ENCODE assay signal across 8 mouse cellular contexts in the genomic region with DNA sequence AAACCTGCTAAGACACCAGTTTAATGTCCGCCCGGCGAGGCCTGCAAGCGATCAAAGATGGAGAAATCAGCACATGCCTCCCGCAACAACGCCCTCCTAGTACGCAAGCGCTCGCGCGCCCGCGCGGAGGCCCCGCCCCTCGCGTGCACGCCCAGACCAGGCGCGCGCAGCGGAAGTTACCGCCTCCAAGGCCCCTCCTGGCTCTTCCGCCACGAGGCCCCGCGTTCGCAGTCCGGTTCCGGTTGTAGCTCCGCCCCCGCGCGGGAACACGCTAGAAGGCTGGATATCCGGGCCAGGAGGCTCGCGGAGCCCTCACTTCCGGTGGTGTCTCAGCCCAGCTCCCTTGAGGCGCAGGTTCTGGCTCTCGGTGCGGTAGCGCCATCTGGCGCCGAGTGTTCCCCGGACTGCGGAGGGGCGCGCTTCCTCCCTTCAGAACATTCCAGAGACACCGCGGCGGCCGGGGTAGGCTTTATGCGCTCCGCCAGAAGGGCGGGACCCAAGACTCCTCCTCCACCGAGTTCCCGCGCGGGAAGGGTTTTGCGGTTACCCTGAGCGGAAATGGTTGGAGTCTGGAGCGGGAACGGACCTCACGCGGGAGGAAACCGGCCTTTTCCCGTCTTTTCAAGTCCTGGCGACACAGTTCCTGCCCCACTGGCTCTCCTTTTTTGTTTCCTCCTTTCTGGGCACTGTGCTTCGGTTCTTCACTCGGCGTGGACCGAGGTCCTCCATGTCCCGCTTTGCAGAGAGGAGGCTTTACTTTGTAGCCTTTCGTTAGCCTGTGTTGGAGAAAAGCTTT. TPM values are rescaled to one million over a fixed set of nuclear protein-coding genes. Genes with fewer than 3 reads are reported as not detected.
DNase-seq lines count a peak whose midpoint lies in the region; ATAC-seq and TF ChIP-seq lines count a peak whose summit lies in the region.

No protein-coding gene starts in this region.

- H3K9me3 ChIP-seq in embryonic facial prominence, embryonic 14.5 days (ENCODE audit: control insufficient read depth, low read length), result no peaks in the 10 kb centered on the region
- no peaks in the 10 kb centered on the region for H3K9me3 ChIP-seq in limb, embryonic 14.5 days (ENCODE audit: control insufficient read depth, low read length)
- no peaks in the 10 kb centered on the region for H3K9me3 ChIP-seq in midbrain, postnatal 0 days (ENCODE audit: low read length)

- peak overlapping the region; percentile 55 for H3K4me3 ChIP-seq in embryonic facial prominence, embryonic 14.5 days (ENCODE audit: low read depth, low read length)
- peak overlapping the region; percentile 53 for H3K4me3 ChIP-seq in limb, embryonic 14.5 days (replicated peaks; ENCODE audit: low read length)
- peak overlapping the region; percentile 51 for H3K4me3 ChIP-seq in midbrain, postnatal 0 days (ENCODE audit: low read depth, low read length)

- peak overlapping the region; percentile 76 for H3K4me2 ChIP-seq in embryonic facial prominence, embryonic 14.5 days (ENCODE audit: low read depth, low read length)
- H3K4me2 ChIP-seq in limb, embryonic 14.5 days (replicated peaks; ENCODE audit: low read depth, low read length, severe bottlenecking), result peak overlapping the region; percentile 58
- H3K4me2 ChIP-seq in midbrain, postnatal 0 days (ENCODE audit: low read depth, low read length, poor library complexity, severe bottlenecking), result peak overlapping the region; percentile 60

- peak; percentile 99 for DNase-seq in 3T3-L1 (ENCODE audit: low read depth, low spot score)
- peak; percentile 96 to 99 for DNase-seq in adrenal gland, postnatal 4 days (ENCODE audit: low spot score in 2 of 2)
- DNase-seq in embryonic facial prominence, embryonic 14.5 days (ENCODE audit: low spot score), result peak; percentile 100
- DNase-seq in heart, adult 8-10 months (ENCODE audit: low spot score), result peak; percentile 99
- peak; percentile 100 for DNase-seq in kidney, adult 9 months
- DNase-seq in limb, embryonic 14.5 days (ENCODE audit: low spot score), result peak; percentile 99
- DNase-seq in midbrain, postnatal 0 days (ENCODE audit: low spot score), result peak; percentile 100
- DNase-seq in spleen, postnatal 14 days (ENCODE audit: low spot score in 2 of 2), result peak; percentile 96 to 98

- peak; percentile 98 for ATAC-seq in embryonic facial prominence, embryonic 14.5 days (ENCODE audit: low read depth)
- ATAC-seq in limb, embryonic 14.5 days (ENCODE audit: low FRiP score, low read depth), result peak; percentile 97
- peak; percentile 99 for ATAC-seq in midbrain, postnatal 0 days (ENCODE audit: low FRiP score)

- peak; percentile 97 for TF ChIP-seq CTCF in midbrain, postnatal 0 days (IDR thresholded peaks at IDR 0.05)

- H3K4me1 ChIP-seq in embryonic facial prominence, embryonic 14.5 days (ENCODE audit: control insufficient read depth, insufficient read depth, low read length), result peaks cover 12% of the 10 kb centered on the region
- peaks cover 4% of the 10 kb centered on the region for H3K4me1 ChIP-seq in limb, embryonic 14.5 days (ENCODE audit: control insufficient read depth, insufficient read depth, low read length)
- 0 out of 2 replicates have a peak, but pooled peaks cover 7% of the 10 kb centered on the region for H3K4me1 ChIP-seq in midbrain, postnatal 0 days (ENCODE audit: insufficient read depth, low read length)

- peak overlapping the region; percentile 80 for H3K9ac ChIP-seq in embryonic facial prominence, embryonic 14.5 days (ENCODE audit: low read depth, low read length)
- peak overlapping the region; percentile 73 for H3K9ac ChIP-seq in limb, embryonic 14.5 days (ENCODE audit: low read depth, low read length, severe bottlenecking)
- peak overlapping the region; percentile 81 for H3K9ac ChIP-seq in midbrain, postnatal 0 days (replicated peaks; ENCODE audit: low read length, poor library complexity, severe bottlenecking)

- H3K27me3 ChIP-seq in embryonic facial prominence, embryonic 14.5 days (replicated peaks; ENCODE audit: control insufficient read depth, insufficient read depth, low read length), result no peaks in the 10 kb centered on the region
- H3K27me3 ChIP-seq in limb, embryonic 14.5 days (ENCODE audit: control insufficient read depth, insufficient read depth, low read length), result no peaks in the 10 kb centered on the region
- no peaks in the 10 kb centered on the region for H3K27me3 ChIP-seq in midbrain, postnatal 0 days (ENCODE audit: insufficient read depth, low read length)

- peak; percentile 94; the same call in 1 of the 2 replicates for TF ChIP-seq POLR2A in limb, embryonic 14.5 days (IDR thresholded peaks at IDR 0.05; ENCODE audit: borderline replicate concordance, extremely low read depth, insufficient read depth, insufficient read length)

- H3K27ac ChIP-seq in embryonic facial prominence, embryonic 14.5 days (replicated peaks; ENCODE audit: low read depth, low read length), result peak overlapping the region; percentile 99
- peak overlapping the region; percentile 98 for H3K27ac ChIP-seq in limb, embryonic 14.5 days (replicated peaks; ENCODE audit: low read depth, low read length)
- H3K27ac ChIP-seq in midbrain, postnatal 0 days (ENCODE audit: low read depth, low read length), result peak overlapping the region; percentile 97

- no peaks in the 10 kb centered on the region for H3K36me3 ChIP-seq in embryonic facial prominence, embryonic 14.5 days (ENCODE audit: control insufficient read depth, insufficient read depth, low read length)
- no peaks in the 10 kb centered on the region for H3K36me3 ChIP-seq in limb, embryonic 14.5 days (ENCODE audit: control insufficient read depth, insufficient read depth, low read length)
- no peaks in the 10 kb centered on the region for H3K36me3 ChIP-seq in midbrain, postnatal 0 days (ENCODE audit: insufficient read depth, low read length)

- under 1% methylated on average over 67 of the region's 75 CpGs for WGBS in embryonic facial prominence, embryonic 14.5 days
- WGBS in limb, embryonic 14.5 days, result under 1% methylated on average over 58 of the region's 75 CpGs
- under 1% methylated on average over 67 of the region's 75 CpGs for WGBS in midbrain, postnatal 0 days

RNA-seq across cellular contexts. Expression of a gene that starts 59.4 kb away (rescaled TPM):
- total RNA-seq in adrenal gland, postnatal 4 days (2021), result not detected
- polyA plus RNA-seq in embryonic facial prominence, embryonic 14.5 days (2014; fragmentation: Nextera tagmentation; extraction: Ambion mirVana), result not detected in 2 replicates
- total RNA-seq in heart, adult 8-10 months (2022), result 1 to 10 TPM in 3 of 4 experiments, not detected in 1; 3.1 to 9.9 (median 9.5) TPM
- polyA plus RNA-seq in limb, embryonic 14.5 days (2012; rRNA removed), result not detected in 2 replicates
- not detected in 2 replicates for polyA plus RNA-seq in limb, embryonic 14.5 days (2014; fragmentation: Nextera tagmentation; extraction: Ambion mirVana)
- not detected in 2 replicates for total RNA-seq in midbrain, postnatal 0 days (2014; rRNA removed)
- not detected in 2 replicates for polyA plus RNA-seq in midbrain, postnatal 0 days (2015; fragmentation: Nextera tagmentation; extraction: Ambion mirVana)

Comparison
In these comparisons a context has a peak if more than half of its experiments do, and no peak if none do; other contexts are left out.
1. Peak in every context shown above with its lines: DNase-seq, ATAC-seq, H3K4me3 ChIP-seq and H3K27ac ChIP-seq.